ENCODE assay signal across 8 mouse cellular contexts in genomic region chr4:133545272-133546231, GRCm38 (mm10). TPM values are rescaled to one million over a fixed set of nuclear protein-coding genes. Genes with fewer than 3 reads are reported as not detected.
DNase-seq lines count a peak whose midpoint lies in the region; ATAC-seq and TF ChIP-seq lines count a peak whose summit lies in the region.

TSS of gene Nudc (minus strand) at chr4:133545996.

- peak within 1 kb of the TSS; percentile 90 to 100 for H3K4me3 ChIP-seq in ES-E14 (ENCODE audit: insufficient read depth in 1 of 2, low read depth in 1 of 2, low read length in 2 of 2, poor library complexity in 1 of 2, severe bottlenecking in 1 of 2)
- peak within 1 kb of the TSS; percentile 67 for H3K4me3 ChIP-seq in forebrain, embryonic 15.5 days
- peak within 1 kb of the TSS; percentile 99 for H3K4me3 ChIP-seq in lung, adult 2 months (replicated peaks; ENCODE audit: extremely low read depth, low read depth, low read length)

- peak within 1 kb of the TSS; percentile 65 for H3K27ac ChIP-seq in ES-E14 (ENCODE audit: insufficient read depth, low read depth, low read length, poor library complexity, severe bottlenecking)
- peak within 1 kb of the TSS; percentile 71 for H3K27ac ChIP-seq in forebrain, embryonic 15.5 days (replicated peaks)

- DNase-seq in ES-E14 (ENCODE audit: low read depth, low spot score): peak; percentile 97
- DNase-seq in cerebellum, adult 11-12 months: peak; percentile 96
- peak; percentile 94 for DNase-seq in heart, postnatal 25 days (ENCODE audit: low spot score)
- DNase-seq in layer of hippocampus, adult 18-20 months (ENCODE audit: low spot score in 2 of 2): peak; percentile 97
- peak; percentile 90 for DNase-seq in lung, adult 2 months
- peak; percentile 94 to 95 for DNase-seq in thymus, adult 18-20 months

- H3K9ac ChIP-seq in ES-E14 (ENCODE audit: insufficient read depth, low read depth, low read length, poor library complexity, severe bottlenecking): peak within 1 kb of the TSS; percentile 93
- peak within 1 kb of the TSS; percentile 76 for H3K9ac ChIP-seq in forebrain, embryonic 15.5 days (replicated peaks)

- H3K9me3 ChIP-seq in ES-E14 (ENCODE audit: control insufficient read depth, insufficient read depth, low read depth, low read length): no peaks in the 10 kb centered on the region
- no peaks in the 10 kb centered on the region for H3K9me3 ChIP-seq in forebrain, embryonic 15.5 days

- H3K4me2 ChIP-seq in forebrain, embryonic 15.5 days (replicated peaks): peak within 1 kb of the TSS; percentile 70

- in situ Hi-C loops in ES-E14 (cut with MboI; ENCODE audit: low sequenced_read_pairs in 2 of 2, unreplicated experiment in 2 of 2): no loop called here

- TF ChIP-seq POLR2A in lung, adult 2 months (IDR thresholded peaks at IDR 0.05; ENCODE audit: borderline replicate concordance, extremely low read depth, low read depth, low read length): peak; percentile 88

- under 1% methylated on average over 75 of the region's 77 CpGs for WGBS in forebrain, embryonic 15.5 days
- WGBS in lung, adult 2 months: under 1% methylated on average over 72 of the region's 77 CpGs

- peaks cover 2 to 12% of the 10 kb centered on the region in 2 experiments; a peak in 2 of 4 replicates for H3K4me1 ChIP-seq in ES-E14 (ENCODE audit: control insufficient read depth in 2 of 2, insufficient read depth in 2 of 2, low read length in 2 of 2, poor library complexity in 1 of 2)
- peaks cover 22% of the 10 kb centered on the region for H3K4me1 ChIP-seq in forebrain, embryonic 15.5 days
- no peaks in the 10 kb centered on the region; the same call in 1 of the 2 replicates for H3K4me1 ChIP-seq in lung, adult 2 months (ENCODE audit: control insufficient read depth, insufficient read depth, low read length)

- H3K27me3 ChIP-seq in forebrain, embryonic 15.5 days: no peaks in the 10 kb centered on the region

- peak; percentile 99 for ATAC-seq in forebrain, embryonic 15.5 days (replicated peaks)
- peak; percentile 97 for ATAC-seq in neutrophil, adult 5-6 weeks (ENCODE audit: extremely low read depth, insufficient number of reproducible peaks, low FRiP score, poor library complexity, severe bottlenecking)

- intact Hi-C loops in heart, postnatal 25 days (cut with DNase I): no loop called here

- TF ChIP-seq CTCF in lung, adult 2 months (IDR thresholded peaks at IDR 0.05; ENCODE audit: insufficient read depth, low read length): no peak

- H3K36me3 ChIP-seq in ES-E14 (ENCODE audit: control insufficient read depth, insufficient read depth, low read length, poor library complexity, severe bottlenecking): peaks cover 32% of the 10 kb centered on the region
- H3K36me3 ChIP-seq in forebrain, embryonic 15.5 days: peaks cover 12% of the 10 kb centered on the region; the same call in 1 of the 2 replicates

TF ChIP-seq in ES-E14, 5 proteins besides CTCF, POLR2A, EP300 and RAD21:
- no peak for TF ChIP-seq CHD2 (IDR thresholded peaks at IDR 0.05; ENCODE audit: low read depth, low read length)
- peak; percentile 67; the same call in 1 of the 2 replicates for TF ChIP-seq HCFC1 (IDR thresholded peaks at IDR 0.05; ENCODE audit: borderline replicate concordance, insufficient read depth, low read length)
- no peak for TF ChIP-seq ZNF384 (IDR thresholded peaks at IDR 0.05; ENCODE audit: low read depth, low read length)

RNA-seq across cellular contexts. Expression of gene Nudc, which starts in this region (rescaled TPM):
- 340 and 358 TPM in 2 replicates for total RNA-seq in ES-E14 (2012; rRNA removed)
- polyA plus RNA-seq in forebrain, embryonic 15.5 days (2015; fragmentation: Nextera tagmentation; extraction: Ambion mirVana): 276 and 280 TPM in 2 replicates
- 10 to 100 TPM; 66.9 to 67.9 TPM for total RNA-seq in heart, postnatal 25 days (2021)
- total RNA-seq in layer of hippocampus, adult 18-20 months (2021): 100 to 1,000 TPM; 135 to 141 TPM
- 52.4 and 60.4 TPM in 2 replicates for polyA plus RNA-seq in lung, adult 2 months (2012; rRNA removed)
- 48.3 and 65.1 TPM in 2 replicates for total RNA-seq in neutrophil, adult 5-6 weeks (2017)

Comparison
In these comparisons a context has a peak if more than half of its experiments do, and no peak if none do; other contexts are left out.
1. Peak in every context shown above with its lines: DNase-seq, ATAC-seq, H3K4me3 ChIP-seq and H3K27ac ChIP-seq.